Mouse (Mus musculus): Measurements from ENCODE around the gene Capza2. TPM values are rescaled to one million over a fixed set of nuclear protein-coding genes. Genes with fewer than 3 reads are reported as not detected.
"Not testable (repeated sequence)": the region's sequence is repeated elsewhere in the genome, so short reads cannot be mapped to it uniquely, and the experiment has no call there.

The Capza2 gene
- polyA plus RNA-seq, 1 experiment, result 67.3 TPM

DNA sequence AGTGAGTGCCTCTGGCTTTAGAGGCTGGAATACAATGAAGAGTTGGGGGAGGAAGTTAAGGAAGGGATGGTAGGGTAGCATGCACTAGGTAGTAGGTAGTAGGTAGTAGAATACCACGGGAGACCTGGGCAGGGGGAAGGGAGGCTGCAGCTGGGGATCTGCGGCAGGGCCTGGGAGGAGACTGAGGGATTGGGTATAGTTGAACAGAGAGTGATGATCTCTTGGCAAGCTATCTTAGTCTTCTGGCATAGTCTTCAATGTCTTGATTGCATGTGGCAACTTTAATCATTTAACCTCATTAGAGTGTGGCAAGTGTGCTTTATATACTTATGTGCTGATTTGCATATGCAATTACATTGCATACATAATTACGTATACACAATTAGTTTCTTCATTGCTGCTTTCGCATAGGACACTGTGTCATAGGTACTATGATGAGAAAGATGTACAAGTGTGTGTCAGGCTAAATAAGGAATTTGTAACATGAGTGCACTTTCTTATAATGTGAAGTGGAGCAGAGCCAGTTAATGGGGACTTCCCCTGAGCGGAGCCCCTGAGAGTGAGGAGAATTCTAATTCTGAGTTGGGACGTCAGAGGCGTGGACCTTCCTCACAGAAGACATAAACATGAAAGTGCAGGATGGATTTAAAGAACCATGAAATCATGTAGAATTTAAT is 65.0 kb downstream of the Capza2 start:
- H3K4me3 ChIP-seq (replicated peaks; ENCODE audit: control insufficient read depth, low read depth, low read length), result no peak overlapping the region
- H3K4me1 ChIP-seq (ENCODE audit: control insufficient read depth, insufficient read depth, low read length), result no peaks in the 10 kb centered on the region
- H3K27ac ChIP-seq (ENCODE audit: control insufficient read depth, insufficient read depth, low read depth, low read length, poor library complexity), result no peak overlapping the region
- WGBS, result 82% methylated on average over 7 of the region's 7 CpGs
- TF ChIP-seq CTCF (IDR thresholded peaks at IDR 0.05; ENCODE audit: control insufficient read depth, insufficient read depth, low read length), result no peak
- TF ChIP-seq POLR2A (IDR thresholded peaks at IDR 0.05; ENCODE audit: borderline replicate concordance, control insufficient read depth, low read depth, low read length), result no peak

DNA sequence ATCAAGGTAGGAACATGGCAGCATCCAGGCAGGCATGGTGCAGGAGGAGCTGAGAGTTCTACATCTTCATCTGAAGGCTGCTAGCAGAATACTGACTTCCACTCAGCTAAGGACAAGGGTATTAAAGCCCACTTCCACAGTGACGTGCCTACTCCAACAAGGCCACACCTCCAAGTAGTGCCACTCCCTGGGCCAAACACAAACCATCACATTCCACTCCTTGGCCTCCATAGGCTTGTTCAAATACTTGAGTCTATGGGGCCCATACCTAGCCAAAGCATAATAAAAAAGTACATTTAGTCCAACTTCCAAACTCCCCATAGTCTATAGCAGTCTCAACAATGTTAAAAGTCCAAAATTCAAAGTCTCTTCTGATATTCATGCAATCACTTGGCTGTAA is 68.0 kb downstream of the Capza2 start:
- not testable (repeated sequence) for H3K27ac ChIP-seq (ENCODE audit: control insufficient read depth, insufficient read depth, low read depth, low read length, poor library complexity); H3K4me3 ChIP-seq (replicated peaks; ENCODE audit: control insufficient read depth, low read depth, low read length); H3K4me1 ChIP-seq (ENCODE audit: control insufficient read depth, insufficient read depth, low read length)
- WGBS, result 83% methylated on average over 1 of the region's 1 CpGs

DNA sequence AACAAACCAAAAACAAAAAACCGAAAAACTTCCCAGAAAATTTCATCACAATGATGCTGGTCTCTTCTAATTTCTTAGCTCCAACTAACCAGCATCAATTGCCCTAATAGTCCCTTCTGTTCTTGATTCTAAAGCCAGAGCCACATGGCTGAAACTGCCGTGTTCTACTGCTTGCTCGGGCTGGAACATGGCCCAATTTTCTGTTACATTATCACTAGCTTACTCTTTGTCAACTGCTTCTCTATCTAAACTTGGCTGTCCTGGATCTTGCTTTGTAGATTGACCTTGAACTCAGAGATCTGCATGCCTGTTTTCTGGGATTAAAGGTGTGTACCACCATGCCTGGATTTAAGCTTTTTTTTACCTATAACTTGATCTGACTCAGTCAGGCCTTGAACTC is 69.9 kb downstream of the Capza2 start:
- WGBS, result 66% methylated on average over 3 of the region's 3 CpGs
- no peak for TF ChIP-seq CTCF (IDR thresholded peaks at IDR 0.05; ENCODE audit: control insufficient read depth, insufficient read depth, low read length)
- TF ChIP-seq POLR2A (IDR thresholded peaks at IDR 0.05; ENCODE audit: borderline replicate concordance, control insufficient read depth, low read depth, low read length), result no peak

More for the DNA sequence above, 69.9 kb downstream of the Capza2 start:
- Histone ChIP-seq H3K27ac (ENCODE audit: control insufficient read depth, insufficient read depth, low read depth, low read length, poor library complexity) (no peak overlapping the region), H3K4me1 (ENCODE audit: control insufficient read depth, insufficient read depth, low read length) (no peaks in the 10 kb centered on the region), H3K4me3 (replicated peaks; ENCODE audit: control insufficient read depth, low read depth, low read length) (no peak overlapping the region)

Other genes starting within 250 kb of the Capza2 start
- gene Met, start 172.4 kb upstream of the Capza2 start, polyA plus RNA-seq (2011; ENCODE audit: insufficient read depth, insufficient read length, low replicate concordance, missing spikeins), result 0.66 and 5.3 TPM in 2 replicates
- 12.6 and 18.8 TPM in 2 replicates for gene St7, start 56.7 kb downstream of the Capza2 start, polyA plus RNA-seq (2011; ENCODE audit: insufficient read depth, insufficient read length, low replicate concordance, missing spikeins)